Mouse (Mus musculus): ENCODE data around the gene Cabp2. TPM values are rescaled to one million over a fixed set of nuclear protein-coding genes. Genes with fewer than 3 reads are reported as not detected.
"Not testable (repeated sequence)": the region's sequence is repeated elsewhere in the genome, so short reads cannot be mapped to it uniquely, and the experiment has no call there.

Cabp2 gene
- total RNA-seq, 2 experiments from 2014 or later: 1.2 TPM; not detected in 1

DNA sequence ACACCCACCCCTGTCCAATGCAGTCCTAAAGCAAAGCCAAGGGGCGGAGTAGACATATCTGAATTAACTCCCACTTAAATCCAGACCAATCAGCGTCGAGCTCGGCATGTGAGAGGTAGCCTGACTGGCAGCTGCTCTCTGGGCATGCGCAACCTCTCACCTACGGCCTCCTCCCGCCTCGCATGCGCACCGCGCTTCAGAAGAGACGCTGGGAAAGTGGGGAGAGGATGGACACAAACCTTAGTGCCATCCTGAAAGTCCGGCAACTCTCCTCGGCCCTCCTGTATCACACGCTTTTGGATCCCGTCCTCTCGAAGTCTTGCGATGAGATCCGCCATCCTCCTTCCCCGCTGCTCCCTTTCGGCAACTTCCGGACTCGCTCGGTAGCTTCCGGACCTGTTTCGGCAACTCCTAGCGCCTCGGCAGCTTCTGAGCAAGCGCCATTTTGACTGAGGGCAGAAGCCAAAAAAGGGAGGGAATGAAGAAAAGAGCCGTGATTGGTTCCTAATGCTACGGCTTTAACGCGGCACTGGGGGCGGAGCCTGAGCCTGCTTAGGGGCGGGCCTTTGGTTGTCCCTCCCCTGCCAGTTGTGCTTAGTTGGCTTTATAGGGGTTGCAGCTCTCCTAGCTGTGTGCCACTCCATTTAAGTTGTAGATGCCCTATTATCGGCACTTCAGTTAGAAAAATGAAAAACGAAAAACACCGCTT, 39.9 kb downstream of the Cabp2 start:
- DNase-seq (ENCODE audit: low spot score in 2 of 2): peak; percentile 90 to 93

DNA sequence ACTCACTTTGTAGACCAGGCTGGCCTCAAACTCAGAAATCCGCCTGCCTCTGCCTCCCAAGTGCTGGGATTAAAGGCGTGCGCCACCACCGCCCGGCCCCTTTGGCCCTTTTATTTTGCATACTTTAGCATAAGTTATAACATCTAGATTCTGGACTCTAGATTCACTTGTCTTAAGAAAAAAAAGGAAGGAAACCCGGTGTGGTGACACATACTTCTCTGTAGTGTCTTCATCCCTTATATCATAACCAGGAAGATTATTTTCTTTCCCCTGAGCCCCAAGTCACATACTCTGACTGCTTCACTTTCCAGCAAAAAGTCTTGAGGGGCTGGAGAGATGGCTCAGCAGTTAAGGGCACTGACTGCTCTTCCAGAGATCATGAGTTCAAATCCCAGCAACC, 40.5 kb downstream of the Cabp2 start:
- not testable (repeated sequence) for DNase-seq (ENCODE audit: low spot score in 2 of 2)

DNA sequence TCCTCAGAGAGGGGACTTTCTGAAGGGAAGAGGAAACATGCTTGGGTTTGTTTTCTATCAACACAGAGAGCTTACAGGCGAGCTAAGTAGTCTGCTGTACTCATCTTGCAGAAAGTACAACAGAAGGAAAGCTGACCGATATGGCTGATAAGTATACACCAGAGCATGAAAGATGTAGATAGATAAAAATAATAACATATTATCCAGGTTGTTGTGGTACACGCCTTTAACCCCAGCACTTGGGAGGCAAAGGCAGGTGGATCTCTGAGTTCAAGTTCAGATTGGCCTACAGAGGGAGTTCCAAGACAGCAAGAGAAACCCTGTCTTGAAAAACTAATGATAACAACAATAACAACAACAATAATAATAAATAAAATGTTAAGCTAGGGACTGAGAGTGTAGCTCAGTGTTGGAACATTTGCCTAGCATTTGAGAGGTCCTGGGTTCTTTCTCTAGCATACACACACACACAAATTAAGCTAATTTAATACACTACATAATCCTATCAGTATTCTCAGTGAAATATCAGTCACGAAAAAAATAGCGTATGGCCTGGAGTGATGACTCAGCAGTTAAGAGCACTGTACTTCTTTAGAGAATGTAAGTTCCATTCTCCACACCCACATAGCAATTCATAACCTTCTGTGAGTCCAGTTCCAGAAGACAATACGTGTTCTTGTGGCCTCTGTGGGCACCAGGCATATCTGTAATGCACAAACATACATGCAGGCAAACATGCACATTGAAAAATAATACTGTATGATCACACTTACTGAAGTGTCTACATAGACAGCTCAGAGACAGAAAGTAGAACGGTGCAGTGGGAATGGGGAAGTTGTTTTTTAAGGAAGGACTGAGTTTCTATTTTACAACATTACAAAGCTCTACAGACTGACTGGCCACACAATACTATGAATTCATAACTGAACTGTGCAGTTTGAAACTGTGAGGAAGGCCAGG, 41.3 kb downstream of the Cabp2 start:
- DNase-seq (ENCODE audit: low spot score in 2 of 2): no peak

DNA sequence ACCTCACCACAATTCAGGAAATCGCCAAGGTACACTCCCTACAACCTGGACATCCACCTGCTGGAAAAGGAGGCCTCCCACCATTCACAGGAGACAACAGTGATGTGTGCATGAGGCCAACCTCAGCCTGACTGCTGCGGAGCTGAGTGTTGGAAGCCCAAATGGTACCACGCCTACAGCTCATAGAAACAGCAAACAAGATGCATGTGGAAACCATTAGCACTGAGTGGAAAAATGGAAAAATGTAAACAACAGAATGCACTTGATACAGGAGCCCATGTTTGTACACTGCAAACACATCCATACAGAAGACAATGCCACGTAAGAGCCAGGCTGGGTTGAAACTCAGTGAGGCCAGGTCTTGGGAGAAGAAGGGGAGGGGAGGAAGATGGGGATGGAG, 43.1 kb downstream of the Cabp2 start:
- DNase-seq (ENCODE audit: low spot score in 2 of 2): no peak

DNA sequence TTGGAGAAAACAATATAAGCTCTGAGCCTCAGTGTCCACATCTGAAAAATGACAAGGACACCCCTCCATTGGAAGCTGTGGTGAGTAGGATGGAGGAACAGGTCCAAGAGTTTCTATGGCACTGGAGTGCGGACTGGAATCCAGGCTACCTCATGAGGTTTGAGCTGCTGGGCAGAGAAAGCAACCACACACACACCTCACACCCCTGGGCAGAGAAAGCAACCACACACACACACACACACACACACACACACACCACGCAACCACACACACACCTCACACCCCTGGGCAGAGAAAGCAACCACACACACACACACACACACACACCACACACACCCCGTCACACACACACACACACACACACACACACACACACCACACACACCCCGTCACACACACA, 43.9 kb downstream of the Cabp2 start:
- DNase-seq (ENCODE audit: low spot score in 2 of 2): not testable (repeated sequence)

DNA sequence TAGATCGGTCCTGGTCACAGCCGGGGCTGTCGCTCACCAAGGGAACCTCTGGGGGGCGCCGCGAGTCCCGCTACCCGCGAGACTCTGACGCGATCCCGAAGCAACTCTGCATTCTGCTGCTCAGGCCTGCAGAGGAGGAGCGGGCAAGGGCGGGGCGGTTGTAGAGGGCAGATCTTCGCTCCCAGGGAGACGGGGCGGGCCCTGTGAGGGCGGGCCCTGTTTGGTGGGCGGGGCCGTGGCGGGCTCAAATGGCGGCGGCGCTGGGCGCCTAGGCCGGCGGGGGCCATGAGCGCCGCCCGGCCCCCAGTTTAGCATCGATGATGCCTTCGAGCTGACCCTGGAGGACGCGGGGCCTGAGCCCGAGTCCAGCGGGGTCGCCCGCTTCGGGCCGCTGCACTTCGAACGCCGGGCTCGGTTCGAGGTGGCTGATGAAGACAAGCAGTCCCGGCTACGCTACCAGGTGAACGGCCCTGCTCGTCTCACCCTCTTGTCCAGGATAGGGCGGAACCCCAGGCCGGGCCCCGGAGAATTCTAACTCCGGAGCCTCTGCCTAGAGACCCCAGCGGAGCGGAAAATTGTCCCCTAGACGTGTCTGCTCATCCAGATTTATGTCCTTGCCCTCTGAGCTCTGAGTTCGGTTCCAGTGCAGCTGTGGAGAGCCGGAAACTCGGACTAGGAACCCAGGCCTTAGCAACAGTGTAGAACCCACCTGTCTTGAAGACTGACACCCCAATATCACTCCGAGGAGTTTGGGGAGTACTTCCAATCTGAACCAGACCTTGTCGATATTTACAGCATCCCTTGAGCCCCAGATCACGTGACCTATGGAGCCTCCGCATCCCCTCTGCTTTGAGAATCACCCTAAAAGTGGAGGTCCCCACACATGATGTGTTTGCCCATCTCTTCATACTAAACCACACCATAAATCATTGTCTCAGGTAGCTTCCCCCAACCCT, 44.6 kb downstream of the Cabp2 start, which contains the start of gene Aip:
Aip (minus strand) TSS at position 118 of the 956 bp plus-strand sequence.
- DNase-seq (ENCODE audit: low spot score in 2 of 2): peak; percentile 88 to 98

DNA sequence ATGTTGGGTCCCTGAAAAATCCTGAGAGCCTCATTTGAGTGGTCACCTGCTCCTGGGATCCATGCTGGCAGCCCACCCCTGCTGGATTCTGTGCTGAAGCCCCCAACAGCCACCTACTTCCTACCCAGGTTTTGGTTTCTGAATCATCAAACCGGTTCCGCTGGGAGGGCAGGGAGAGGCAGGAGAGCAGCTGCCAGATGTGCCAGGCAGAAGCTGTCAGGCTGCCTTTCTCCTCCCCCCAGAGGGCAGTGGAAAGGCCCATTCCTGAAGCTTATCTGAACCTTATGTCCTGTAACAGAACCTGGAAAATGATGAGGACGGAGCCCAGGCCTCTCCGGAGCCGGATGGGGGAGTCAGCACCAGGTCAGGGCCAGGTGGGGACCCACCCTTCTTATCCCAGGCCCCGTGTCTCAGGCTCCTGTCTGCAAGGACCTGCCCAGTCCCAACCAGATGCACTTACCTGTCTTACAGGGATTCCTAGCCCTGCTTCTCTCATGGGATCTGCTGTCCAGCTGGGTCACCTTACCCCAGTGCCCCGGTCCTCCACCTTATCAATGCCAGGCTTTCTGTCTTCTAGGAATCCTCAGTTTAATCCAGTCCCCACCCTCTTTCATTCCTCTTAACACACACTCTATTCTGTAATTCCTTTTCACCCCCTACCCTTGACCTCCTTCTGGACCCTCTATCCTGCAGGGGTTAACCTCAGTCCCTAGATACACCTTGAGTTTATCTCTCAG, 45.5 kb downstream of the Cabp2 start:
- no peak for DNase-seq (ENCODE audit: low spot score in 2 of 2)

DNA sequence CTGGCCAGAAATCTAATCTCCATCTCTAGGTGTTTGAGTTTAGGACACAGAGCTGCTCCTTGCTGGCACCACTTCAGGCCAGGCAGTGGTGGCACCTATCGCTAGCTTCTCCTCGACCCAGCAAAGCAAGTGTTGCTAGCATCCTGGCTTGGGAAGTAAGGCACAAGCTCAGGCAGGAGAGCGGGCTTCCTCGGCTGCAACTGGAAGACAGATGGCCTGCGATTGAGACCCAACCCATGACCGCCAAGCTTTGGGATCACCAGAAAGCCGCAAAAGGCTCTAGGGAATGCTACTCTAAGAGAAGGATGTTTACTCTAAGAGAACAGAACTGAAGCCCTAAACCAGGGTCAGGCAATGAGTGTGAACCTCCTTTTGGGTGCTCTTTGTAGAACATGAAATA, 48.1 kb downstream of the Cabp2 start:
- no peak for DNase-seq (ENCODE audit: low spot score in 2 of 2)

DNA sequence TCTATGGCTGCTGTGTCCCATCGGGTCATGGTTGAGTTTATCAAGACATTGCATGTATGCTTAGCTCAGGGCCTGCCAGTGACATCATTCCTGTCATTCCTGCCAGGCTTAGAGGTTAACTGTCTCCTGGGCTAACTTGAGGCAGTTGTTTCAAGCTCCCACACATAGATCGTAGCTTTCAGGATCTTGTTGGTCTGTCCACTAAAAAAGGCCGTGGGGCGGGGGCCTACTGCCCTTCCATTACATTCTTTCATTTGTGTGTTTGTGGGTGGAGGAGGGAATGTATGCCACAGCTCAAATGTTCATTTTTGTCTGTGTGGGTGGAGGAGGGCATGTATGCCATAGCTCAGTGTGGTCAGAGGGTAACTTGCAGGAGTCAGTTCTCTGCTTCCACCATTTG, 48.7 kb downstream of the Cabp2 start:
- DNase-seq (ENCODE audit: low spot score in 2 of 2): no peak

DNA sequence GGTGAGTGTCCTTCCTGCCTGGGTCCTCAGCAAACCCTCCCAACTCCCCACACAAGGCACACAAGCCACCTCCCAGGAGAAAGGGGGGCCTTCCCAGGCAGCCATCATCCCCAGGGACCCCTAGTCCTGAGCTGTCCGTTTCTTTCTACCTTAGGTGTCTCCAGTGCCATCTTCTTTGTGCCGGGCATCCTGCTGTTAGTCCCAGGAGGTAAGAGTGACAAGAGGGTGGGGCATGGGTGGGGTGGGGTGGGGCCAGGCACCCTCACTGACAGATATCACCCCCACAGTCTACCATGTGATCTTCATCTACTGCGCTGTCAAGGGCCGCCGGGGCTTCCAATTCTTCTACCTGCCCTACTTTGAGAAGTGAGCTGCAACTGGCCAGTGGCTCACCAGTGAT, 49.7 kb downstream of the Cabp2 start:
- no peak for DNase-seq (ENCODE audit: low spot score in 2 of 2)

DNA sequence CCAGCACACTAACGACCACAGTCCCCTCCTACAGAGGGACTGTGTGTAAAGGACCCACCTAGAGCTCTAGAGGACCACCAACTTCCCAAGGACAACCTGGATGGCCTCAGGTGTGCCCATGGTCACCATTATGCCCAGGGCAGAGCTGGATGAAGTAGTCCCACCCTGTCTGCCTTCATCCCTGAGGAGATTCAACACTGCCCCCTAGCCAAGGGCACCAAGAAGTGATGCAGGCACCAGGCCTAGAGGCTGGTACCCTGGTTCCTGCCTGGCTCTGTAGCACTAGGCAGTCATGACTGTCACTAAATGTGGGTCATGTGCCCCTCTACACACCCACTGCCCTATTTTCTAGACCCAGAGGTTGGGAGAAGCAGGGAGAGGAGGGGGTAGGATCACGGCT, 50.4 kb downstream of the Cabp2 start:
- DNase-seq (ENCODE audit: low spot score in 2 of 2): no peak

DNA sequence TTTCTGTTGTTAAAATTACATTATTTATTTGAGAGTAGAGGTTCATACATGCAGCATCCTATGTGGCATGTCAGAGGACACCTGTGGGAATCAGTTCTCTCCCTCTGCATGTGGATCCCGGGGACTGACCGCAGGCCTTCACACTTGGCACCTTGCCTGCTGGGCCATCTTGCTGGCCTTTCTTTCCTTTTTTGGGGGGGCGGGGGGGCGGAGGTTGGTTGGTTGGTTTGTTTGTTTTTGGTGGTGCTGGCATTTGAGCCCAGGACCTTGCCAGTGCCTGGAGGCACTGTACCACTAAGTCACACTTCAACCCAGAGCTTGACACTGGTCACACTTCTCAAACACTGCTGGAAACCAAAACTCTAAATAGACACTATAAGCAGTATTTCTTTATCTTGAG, 53.0 kb downstream of the Cabp2 start:
- DNase-seq (ENCODE audit: low spot score in 2 of 2): no peak

DNA sequence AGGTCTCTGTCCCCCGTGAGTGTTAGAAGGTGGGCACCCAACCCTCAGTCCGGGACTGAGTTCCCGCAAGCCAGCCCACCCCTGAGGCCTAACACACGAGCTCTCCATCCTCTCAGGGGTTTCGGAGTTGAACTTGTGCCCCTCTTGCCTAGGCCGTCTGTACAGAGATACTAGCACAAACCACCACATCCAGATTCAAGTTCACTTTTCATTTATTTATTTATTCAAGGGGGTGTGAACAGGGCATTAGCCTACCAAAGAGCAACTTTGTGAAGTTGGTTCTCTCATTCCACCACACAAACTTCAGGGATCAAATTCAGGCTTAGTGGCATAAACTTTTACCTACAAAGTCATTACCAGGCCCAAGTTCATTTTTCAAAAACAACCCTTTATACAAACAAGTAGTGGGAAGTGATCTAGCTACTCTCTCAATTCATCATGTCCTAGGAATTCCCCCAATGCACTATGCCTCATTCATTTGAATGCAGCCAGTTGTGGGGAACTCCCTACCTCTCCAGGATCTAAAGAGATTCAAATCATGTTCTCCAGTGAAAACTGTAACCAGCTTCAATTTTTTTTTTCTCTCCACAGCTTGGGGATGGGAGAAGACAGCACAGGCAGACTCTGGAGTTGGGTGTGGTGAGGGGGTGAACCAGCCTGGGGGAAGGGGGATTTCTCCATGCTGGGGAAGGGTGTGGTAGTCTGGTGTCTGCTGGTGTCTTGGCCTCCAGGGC, 54.0 kb downstream of the Cabp2 start:
- not testable (repeated sequence) for DNase-seq (ENCODE audit: low spot score in 2 of 2)

DNA sequence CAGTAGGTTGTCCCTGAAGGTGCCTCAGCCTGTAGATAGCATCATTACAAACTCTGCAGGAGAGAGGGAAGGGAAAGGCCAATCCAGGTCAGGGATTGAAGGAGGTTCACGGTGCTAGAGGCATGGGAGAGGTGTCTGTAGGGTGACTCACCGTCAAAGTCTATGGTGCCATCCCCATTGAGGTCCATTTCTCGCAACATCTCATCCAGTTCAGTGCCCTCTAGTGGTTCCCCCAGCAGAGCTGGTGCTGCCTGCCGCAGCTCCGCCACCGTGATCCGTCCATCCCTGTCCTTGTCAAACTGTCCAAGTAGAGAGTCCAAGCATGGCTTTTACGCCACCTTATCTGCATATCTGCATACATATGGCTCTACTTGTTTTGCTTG, 54.6 kb downstream of the Cabp2 start:
- DNase-seq (ENCODE audit: low spot score in 2 of 2): not testable (repeated sequence)

DNA sequence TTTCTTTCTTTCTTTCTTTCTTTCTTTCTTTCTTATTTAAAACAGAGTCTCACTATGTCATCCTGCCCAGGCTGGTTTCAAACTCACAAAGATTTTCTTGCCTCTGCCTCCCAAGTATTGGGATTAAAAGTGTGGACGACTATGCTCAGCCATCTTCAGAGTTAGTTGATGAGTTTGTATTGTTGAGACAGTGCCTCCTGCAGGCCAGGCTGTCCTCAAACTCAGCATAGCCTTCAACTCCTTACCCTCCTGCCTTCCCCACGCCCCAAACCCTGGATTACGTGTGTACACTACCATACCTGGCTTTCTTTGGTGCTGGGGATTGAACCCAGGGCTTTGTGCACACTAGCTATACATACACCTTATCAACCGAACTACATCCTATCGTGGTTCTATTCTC, 55.1 kb downstream of the Cabp2 start:
- DNase-seq (ENCODE audit: low spot score in 2 of 2): no peak

Other genes with a start within 250 kb of the Cabp2 start
- gene Chka, start 229.8 kb upstream of the Cabp2 start, total RNA-seq (2021): 10 to 100 TPM; 63.5 to 70.5 TPM
- 10 to 100 TPM; 80.5 to 91.9 TPM for gene Tcirg1, start 174.4 kb upstream of the Cabp2 start, total RNA-seq (2021)
- gene Ndufs8, start 168.8 kb upstream of the Cabp2 start, total RNA-seq (2021): 100 to 1,000 TPM; 205 to 212 TPM
- gene Aldh3b1, start 151.8 kb upstream of the Cabp2 start, total RNA-seq (2021): 100 to 1,000 TPM; 117 to 121 TPM
- 10 to 100 TPM; 53.9 to 60.7 TPM for gene Unc93b1, start 146.4 kb upstream of the Cabp2 start, total RNA-seq (2021)
- under 1 TPM; 0.67 to 0.87 TPM for gene Aldh3b3, start 122.9 kb upstream of the Cabp2 start, total RNA-seq (2021)
- 1 to 10 TPM; 7.5 to 8.4 TPM for gene Aldh3b2, start 109.2 kb upstream of the Cabp2 start, total RNA-seq (2021)
- 10 to 100 TPM; 32.3 to 36.8 TPM for gene Acy3, start 95.0 kb upstream of the Cabp2 start, total RNA-seq (2021)
- under 1 TPM in 1 of 2 experiments, not detected in 1; 0.34 TPM for gene Tbx10, start 88.8 kb upstream of the Cabp2 start, total RNA-seq (2021)
- gene Nudt8, start 81.0 kb upstream of the Cabp2 start, total RNA-seq (2021): 10 to 100 TPM; 21.7 to 21.9 TPM
- 1 to 10 TPM; 1.7 to 1.8 TPM for gene Gm49405, start 81.0 kb upstream of the Cabp2 start, total RNA-seq (2021)
- 1 to 10 TPM; 2.4 to 2.6 TPM for gene Doc2g, start 78.3 kb upstream of the Cabp2 start, total RNA-seq (2021)
- 100 to 1,000 TPM; 253 to 283 TPM for gene Ndufv1, start 68.8 kb upstream of the Cabp2 start, total RNA-seq (2021)
- gene Gstp1, start 43.6 kb upstream of the Cabp2 start, total RNA-seq (2021): 100 to 1,000 TPM; 258 to 283 TPM
- 10 to 100 TPM; 52.6 to 68.8 TPM for gene Gstp2, start 35.6 kb upstream of the Cabp2 start, total RNA-seq (2021)
- 10 to 100 TPM in 1 of 2 experiments, 1 to 10 TPM in 1; 1.9 to 37.5 TPM for gene Gstp3, start 22.0 kb upstream of the Cabp2 start, total RNA-seq (2021)
- gene Cdk2ap2, start 15.6 kb downstream of the Cabp2 start, total RNA-seq (2021): 10 to 100 TPM; 45.8 to 47.3 TPM
- gene Pitpnm1, start 18.4 kb downstream of the Cabp2 start, total RNA-seq (2021): 10 to 100 TPM; 51.6 to 65.0 TPM
- gene Aip, start 44.3 kb downstream of the Cabp2 start, total RNA-seq (2021): 10 to 100 TPM; 86.1 to 88.5 TPM
- gene Gpr152, start 58.2 kb downstream of the Cabp2 start, total RNA-seq (2021): under 1 TPM; 0.08 to 0.14 TPM
- gene Cabp4, start 62.5 kb downstream of the Cabp2 start, total RNA-seq (2021): under 1 TPM in 1 of 2 experiments, not detected in 1; 0.20 TPM
- 100 to 1,000 TPM; 192 to 203 TPM for gene Coro1b, start 67.0 kb downstream of the Cabp2 start, total RNA-seq (2021)
- gene Ptprcap, start 72.0 kb downstream of the Cabp2 start, total RNA-seq (2021): 1 to 10 TPM; 5.1 to 5.2 TPM
- gene Rps6kb2, start 81.8 kb downstream of the Cabp2 start, total RNA-seq (2021): 10 to 100 TPM; 46.6 to 50.0 TPM
- 1 to 10 TPM; 5.5 to 7.3 TPM for gene Carns1, start 93.9 kb downstream of the Cabp2 start, total RNA-seq (2021)
- 1 to 10 TPM; 3.2 to 4.3 TPM for gene Tbc1d10c, start 109.7 kb downstream of the Cabp2 start, total RNA-seq (2021)
- 100 to 1,000 TPM; 464 to 467 TPM for gene Ppp1ca, start 110.5 kb downstream of the Cabp2 start, total RNA-seq (2021)
- gene Rad9a, start 120.1 kb downstream of the Cabp2 start, total RNA-seq (2021): 10 to 100 TPM; 14.7 to 16.2 TPM
- gene Clcf1, start 132.7 kb downstream of the Cabp2 start, total RNA-seq (2021): 10 to 100 TPM; 10.0 to 10.7 TPM
- not detected for gene AC109138.7, start 132.8 kb downstream of the Cabp2 start, total RNA-seq (2021)
- gene Pold4, start 150.3 kb downstream of the Cabp2 start, total RNA-seq (2021): 10 to 100 TPM; 32.7 to 34.3 TPM
- 10 to 100 TPM; 37.6 to 40.9 TPM for gene Ssh3, start 187.6 kb downstream of the Cabp2 start, total RNA-seq (2021)
- gene Ankrd13d, start 201.6 kb downstream of the Cabp2 start, total RNA-seq (2021): 1 to 10 TPM; 8.2 to 8.8 TPM
- 10 to 100 TPM; 54.6 to 57.8 TPM for gene Grk2, start 224.6 kb downstream of the Cabp2 start, total RNA-seq (2021)